Mouse (Mus musculus) G1E (cell line): ENCODE data around the gene Fsip1. TPM values are rescaled to one million over a fixed set of nuclear protein-coding genes. Genes with fewer than 3 reads are reported as not detected.

Experiments
- ATAC-seq: 2 replicates; pipeline ENCODE4 v1.8.0; 2016; ENCODE audit warnings: mild to moderate bottlenecking; ENCODE audit not compliant: insufficient number of reproducible peaks, poor library complexity, low FRiP score, severe bottlenecking; ENCODE audit errors: extremely low read depth
- DNase-seq: peaks from one replicate; pipeline ENCODE4 v3.0.0; 2012; ENCODE audit warnings: low spot score
- H3K27me3 ChIP-seq: 2 replicates; pipeline ENCODE4 v1.6.1; 2012; ENCODE audit warnings: mild to moderate bottlenecking, low read length, inconsistent platforms; ENCODE audit not compliant: insufficient read depth
- H3K36me3 ChIP-seq: replicated peaks from 2 replicates; pipeline ENCODE3; 2012; ENCODE audit warnings: mild to moderate bottlenecking, inconsistent platforms
- H3K4me1 ChIP-seq: 2 replicates; pipeline ENCODE4 v1.6.1; 2012; ENCODE audit warnings: low read depth, low read length, inconsistent platforms, mixed read lengths; ENCODE audit not compliant: insufficient read depth
- H3K4me3 ChIP-seq: 2 replicates; pipeline ENCODE4 v1.5.1; 2012; ENCODE audit warnings: low read depth, mild to moderate bottlenecking, inconsistent platforms, low read length, moderate library complexity, mixed read lengths
- H3K9me3 ChIP-seq: replicated peaks from 2 replicates; pipeline ENCODE4 v1.6.1; 2012; ENCODE audit warnings: inconsistent platforms
- CTCF ChIP-seq: IDR thresholded peaks from 2 replicates; pipeline ENCODE4 v1.5.1; 2012; ENCODE audit warnings: low read depth, low read length, inconsistent platforms, mixed read lengths
- GATA1 ChIP-seq: IDR thresholded peaks from 2 replicates; pipeline ENCODE4 v1.6.1; 2012; ENCODE audit warnings: borderline replicate concordance, low read length, inconsistent platforms, mixed read lengths
- GATA2 ChIP-seq: IDR thresholded peaks from 2 replicates; pipeline ENCODE4 v1.6.1; 2012; ENCODE audit warnings: low read depth, low read length, inconsistent platforms, borderline replicate concordance
- POLR2AphosphoS5 ChIP-seq: IDR thresholded peaks from 2 replicates; pipeline ENCODE4 v1.6.1; 2012; ENCODE audit warnings: low read depth, low read length, inconsistent platforms; ENCODE audit not compliant: insufficient replicate concordance
- TAL1 ChIP-seq: conservative IDR thresholded peaks from 2 replicates; pipeline ENCODE4 v1.6.1; 2012; ENCODE audit warnings: low read depth, low read length, inconsistent platforms, mixed read lengths
- polyA plus RNA-seq: library from polyadenylated mRNA; stranded (reverse); fragments of >175 nt; gene quantifications from 2 replicates; pipeline ENCODE4 v1.2.3, GENCODE M21; 2012
- total RNA-seq, 2 experiments: library from RNA; stranded (forward) in 1 of 2; stranded (reverse) in 1 of 2; fragments of 200-1000 nt in 1 of 2; fragments of >200 nt in 1 of 2; fragmentation: Nextera tagmentation in 1 of 2; gene quantifications; 2 replicates each; pipeline ENCODE4 v1.2.3; 2014 to 2017

Fsip1 gene
- total RNA-seq (2014; fragmentation: Nextera tagmentation) (not detected in 2 replicates), total RNA-seq (2017) (0.27 TPM in 1 of 2 replicates, not detected in the other), polyA plus RNA-seq (not detected in 2 replicates)

GRCm38 (mm10) chr2:118256621-118257053 lies at the start of gene Fsip1:
Gene Fsip1 (minus strand): TSS chr2:118256966.
- ATAC-seq (no peak), DNase-seq (no peak)
- Histone ChIP-seq H3K36me3 (no peaks in the 10 kb centered on the region), H3K27me3 (no peaks in the 10 kb centered on the region), H3K9me3 (no peaks in the 10 kb centered on the region), H3K4me1 (no peaks in the 10 kb centered on the region), H3K4me3 (no peak within 1 kb of the TSS)
- no peak for TF ChIP-seq TAL1
- no peak for TF ChIP-seq GATA2
- no peak for TF ChIP-seq POLR2AphosphoS5
- no peak for TF ChIP-seq GATA1
- no peak for TF ChIP-seq CTCF

GRCm38 (mm10) chr2:118306522-118306895 lies 49.7 kb upstream of the Fsip1 start:
- H3K9me3 ChIP-seq = no peaks in the 10 kb centered on the region
- 0 out of 2 replicates have a peak, but pooled peaks cover 3% of the 10 kb centered on the region for H3K4me1 ChIP-seq
- no peaks in the 10 kb centered on the region; the same call in 1 of the 2 replicates for H3K27me3 ChIP-seq
- no peaks in the 10 kb centered on the region for H3K36me3 ChIP-seq
- ATAC-seq (no peak), DNase-seq (no peak)
- TF ChIP-seq GATA2 (no peak), POLR2AphosphoS5 (no peak), CTCF (no peak), GATA1 (no peak), TAL1 (no peak)
- H3K4me3 ChIP-seq = no peak overlapping the region

GRCm38 (mm10) chr2:118305827-118306521 lies 49.2 kb upstream of the Fsip1 start:
- H3K9me3 ChIP-seq = no peaks in the 10 kb centered on the region
- no peak for ATAC-seq
- no peaks in the 10 kb centered on the region for H3K36me3 ChIP-seq
- no peak overlapping the region for H3K4me3 ChIP-seq
- TF ChIP-seq TAL1 (no peak), GATA1 (no peak), POLR2AphosphoS5 (no peak), GATA2 (no peak), CTCF (no peak)
- no peaks in the 10 kb centered on the region; the same call in 1 of the 2 replicates for H3K27me3 ChIP-seq
- no peak for DNase-seq
- H3K4me1 ChIP-seq = 0 out of 2 replicates have a peak, but pooled peaks cover 3% of the 10 kb centered on the region

GRCm38 (mm10) chr2:118303456-118303855 lies 46.7 kb upstream of the Fsip1 start:
- DNase-seq (no peak), ATAC-seq (no peak)
- TF ChIP-seq TAL1 (no peak), POLR2AphosphoS5 (no peak), GATA1 (no peak), GATA2 (no peak), CTCF (no peak)
- no peak overlapping the region for H3K4me3 ChIP-seq
- H3K36me3 ChIP-seq = no peaks in the 10 kb centered on the region
- H3K4me1 ChIP-seq = 0 out of 2 replicates have a peak, but pooled peaks cover 3% of the 10 kb centered on the region
- H3K27me3 ChIP-seq = no peaks in the 10 kb centered on the region; the same call in 1 of the 2 replicates
- H3K9me3 ChIP-seq = no peaks in the 10 kb centered on the region

- ATAC-seq (no peak), DNase-seq (no peak)
- no peaks in the 10 kb centered on the region for H3K36me3 ChIP-seq
- no peaks in the 10 kb centered on the region for H3K4me1 ChIP-seq
- H3K9me3 ChIP-seq = no peaks in the 10 kb centered on the region
- TF ChIP-seq CTCF = no peak
- TF ChIP-seq GATA1 = no peak
- TF ChIP-seq GATA2 = no peak
- TF ChIP-seq TAL1 = no peak
- TF ChIP-seq POLR2AphosphoS5 = no peak
- no peaks in the 10 kb centered on the region; the same call in 1 of the 2 replicates for H3K27me3 ChIP-seq
- H3K4me3 ChIP-seq = no peak overlapping the region
These were observed 44.9 kb upstream of the Fsip1 start for GRCm38 (mm10) chr2:118301656-118302055.

- Histone ChIP-seq H3K36me3 (no peaks in the 10 kb centered on the region), H3K4me3 (no peak overlapping the region), H3K27me3 (no peaks in the 10 kb centered on the region; the same call in 1 of the 2 replicates), H3K4me1 (no peaks in the 10 kb centered on the region), H3K9me3 (no peaks in the 10 kb centered on the region)
- ATAC-seq = no peak
- TF ChIP-seq POLR2AphosphoS5 = no peak
- no peak for TF ChIP-seq TAL1
- no peak for TF ChIP-seq CTCF
- no peak for TF ChIP-seq GATA2
- no peak for TF ChIP-seq GATA1
- DNase-seq = no peak
These were observed 44.3 kb upstream of the Fsip1 start for GRCm38 (mm10) chr2:118301041-118301545.

- no peak for TF ChIP-seq GATA1
- TF ChIP-seq GATA2 = no peak
- TF ChIP-seq POLR2AphosphoS5 = no peak
- no peak for TF ChIP-seq CTCF
- TF ChIP-seq TAL1 = no peak
- Histone ChIP-seq H3K36me3 (no peaks in the 10 kb centered on the region), H3K4me3 (no peak overlapping the region), H3K27me3 (no peaks in the 10 kb centered on the region; the same call in 1 of the 2 replicates), H3K4me1 (no peaks in the 10 kb centered on the region), H3K9me3 (no peaks in the 10 kb centered on the region)
- ATAC-seq (no peak), DNase-seq (no peak)
These were observed 43.2 kb upstream of the Fsip1 start for GRCm38 (mm10) chr2:118299981-118300380.
